Mouse (Mus musculus): Measurements from ENCODE around the gene Gse1. TPM values are rescaled to one million over a fixed set of nuclear protein-coding genes. Genes with fewer than 3 reads are reported as not detected.

Gse1 gene
- total and polyA plus RNA-seq, 3 experiments: 12.1 to 24.3 (median 21.0) TPM

- H3K36me3 ChIP-seq (ENCODE audit: control insufficient read depth, insufficient read depth, low read length): no peaks in the 10 kb centered on the region
- H3K27me3 ChIP-seq (ENCODE audit: control insufficient read depth, insufficient read depth, low read length): no peaks in the 10 kb centered on the region
- WGBS: 56% methylated on average over 7 of the region's 7 CpGs
- H3K79me2 ChIP-seq (replicated peaks; ENCODE audit: control insufficient read depth, insufficient read depth, low read length): no peaks in the 10 kb centered on the region
- no peak overlapping the region; the same call in 1 of the 2 replicates for H3K27ac ChIP-seq
- H3K4me3 ChIP-seq: no peak overlapping the region
- H3K4me1 ChIP-seq (ENCODE audit: control insufficient read depth, insufficient read depth, low read length): peaks cover 16% of the 10 kb centered on the region
- TF ChIP-seq CTCF (IDR thresholded peaks at IDR 0.05): peak; percentile 12; the same call in 1 of the 2 replicates
- no peak for TF ChIP-seq POLR2A (IDR thresholded peaks at IDR 0.05; ENCODE audit: insufficient read depth, low read depth, low read length)
- TF ChIP-seq EP300 (IDR thresholded peaks at IDR 0.05; ENCODE audit: insufficient read depth, low read depth, low read length): no peak
- DNase-seq: no peak
- no peak overlapping the region for H3K9ac ChIP-seq (ENCODE audit: low read depth, low read length)
- intact Hi-C loops (cut with DNase I): no loop called here
Measured at GRCm38 (mm10) chr8:120423576-120423975, 195.3 kb downstream of the Gse1 start.

DNA sequence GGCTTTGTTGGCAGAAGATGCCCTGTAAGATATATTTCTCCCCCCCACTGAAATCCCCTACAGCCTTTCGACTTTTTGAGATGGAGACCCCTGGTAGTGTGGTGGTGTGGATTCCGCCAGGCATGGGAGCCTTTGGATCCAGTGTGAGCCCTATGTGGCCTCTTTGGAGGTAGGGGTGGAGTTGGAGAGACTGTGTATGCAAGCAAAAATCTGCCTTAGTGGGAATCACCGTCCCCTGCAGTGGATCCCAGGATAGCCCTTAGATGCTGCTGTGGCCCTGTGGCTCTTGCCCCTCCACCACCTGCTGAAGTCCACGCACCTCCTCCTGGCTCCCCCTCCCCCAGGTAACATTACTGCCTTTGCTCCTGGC, 196.6 kb downstream of the Gse1 start:
- TF ChIP-seq EP300 (IDR thresholded peaks at IDR 0.05; ENCODE audit: insufficient read depth, low read depth, low read length) (no peak), POLR2A (IDR thresholded peaks at IDR 0.05; ENCODE audit: insufficient read depth, low read depth, low read length) (no peak), CTCF (IDR thresholded peaks at IDR 0.05) (no peak)
- H3K79me2 ChIP-seq (replicated peaks; ENCODE audit: control insufficient read depth, insufficient read depth, low read length): no peaks in the 10 kb centered on the region
- peaks cover 16% of the 10 kb centered on the region for H3K4me1 ChIP-seq (ENCODE audit: control insufficient read depth, insufficient read depth, low read length)
- no peak overlapping the region for H3K9ac ChIP-seq (ENCODE audit: low read depth, low read length)
- 84% methylated on average over 4 of the region's 4 CpGs for WGBS
- DNase-seq: no peak
- intact Hi-C loops (cut with DNase I): no loop called here
- H3K36me3 ChIP-seq (ENCODE audit: control insufficient read depth, insufficient read depth, low read length): no peaks in the 10 kb centered on the region
- no peak overlapping the region for H3K4me3 ChIP-seq
- no peaks in the 10 kb centered on the region for H3K27me3 ChIP-seq (ENCODE audit: control insufficient read depth, insufficient read depth, low read length)
- H3K27ac ChIP-seq: no peak overlapping the region

DNA sequence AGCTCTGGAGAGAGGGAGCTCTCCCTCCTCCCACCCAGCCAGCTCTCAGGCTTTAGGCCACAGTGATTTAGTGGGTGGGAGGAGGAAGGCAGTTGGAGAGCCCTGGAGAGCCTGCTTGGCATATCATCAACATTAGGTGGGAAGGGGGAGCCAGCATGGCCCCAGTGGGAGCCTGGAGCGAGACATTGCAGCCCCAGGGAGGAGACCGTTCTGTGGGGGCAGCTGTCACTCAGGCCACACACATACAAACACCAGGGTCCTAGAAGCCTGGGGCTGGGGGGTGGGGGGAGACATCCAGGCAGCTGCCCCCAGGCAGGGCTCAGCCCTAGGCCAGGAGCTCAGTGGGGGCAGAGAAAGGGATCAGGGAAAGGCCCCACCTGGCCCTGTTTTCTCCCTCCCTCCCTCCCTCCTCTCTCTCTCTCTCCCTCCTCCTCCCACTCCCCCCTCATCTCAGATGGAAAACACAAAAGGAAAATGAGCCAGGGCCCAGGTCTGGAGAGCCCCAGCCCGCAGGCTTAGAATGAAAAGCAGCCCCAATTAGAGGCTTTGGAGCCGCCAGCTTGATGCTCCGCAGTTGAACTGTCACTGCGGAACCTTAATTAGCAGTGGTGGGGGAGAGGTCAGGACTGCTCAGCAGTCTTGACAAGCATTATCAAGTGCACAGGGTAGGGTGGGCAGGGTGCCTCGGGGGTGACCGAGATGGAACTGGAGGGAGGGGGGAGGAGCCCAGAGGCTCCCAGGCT, 197.1 kb downstream of the Gse1 start:
- Histone ChIP-seq H3K4me3 (no peak overlapping the region), H3K4me1 (ENCODE audit: control insufficient read depth, insufficient read depth, low read length) (peaks cover 16% of the 10 kb centered on the region), H3K9ac (ENCODE audit: low read depth, low read length) (no peak overlapping the region), H3K27ac (no peak overlapping the region), H3K36me3 (ENCODE audit: control insufficient read depth, insufficient read depth, low read length) (no peaks in the 10 kb centered on the region), H3K27me3 (ENCODE audit: control insufficient read depth, insufficient read depth, low read length) (no peaks in the 10 kb centered on the region), H3K79me2 (replicated peaks; ENCODE audit: control insufficient read depth, insufficient read depth, low read length) (no peaks in the 10 kb centered on the region)
- DNase-seq: no peak
- WGBS: 60% methylated on average over 8 of the region's 8 CpGs
- no peak for TF ChIP-seq EP300 (IDR thresholded peaks at IDR 0.05; ENCODE audit: insufficient read depth, low read depth, low read length)
- no peak for TF ChIP-seq POLR2A (IDR thresholded peaks at IDR 0.05; ENCODE audit: insufficient read depth, low read depth, low read length)
- TF ChIP-seq CTCF (IDR thresholded peaks at IDR 0.05): no peak
- intact Hi-C loops (cut with DNase I): no loop called here

GRCm38 (mm10) chr8:120426105-120426504, 197.8 kb downstream of the Gse1 start:
- Histone ChIP-seq H3K79me2 (replicated peaks; ENCODE audit: control insufficient read depth, insufficient read depth, low read length) (no peaks in the 10 kb centered on the region), H3K36me3 (ENCODE audit: control insufficient read depth, insufficient read depth, low read length) (no peaks in the 10 kb centered on the region), H3K27me3 (ENCODE audit: control insufficient read depth, insufficient read depth, low read length) (no peaks in the 10 kb centered on the region), H3K4me1 (ENCODE audit: control insufficient read depth, insufficient read depth, low read length) (peaks cover 14% of the 10 kb centered on the region), H3K4me3 (no peak overlapping the region), H3K27ac (no peak overlapping the region), H3K9ac (ENCODE audit: low read depth, low read length) (no peak overlapping the region)
- DNase-seq: no peak
- intact Hi-C loops (cut with DNase I): no loop called here
- 57% methylated on average over 1 of the region's 1 CpGs for WGBS
- TF ChIP-seq CTCF (IDR thresholded peaks at IDR 0.05): no peak
- no peak for TF ChIP-seq POLR2A (IDR thresholded peaks at IDR 0.05; ENCODE audit: insufficient read depth, low read depth, low read length)

DNA sequence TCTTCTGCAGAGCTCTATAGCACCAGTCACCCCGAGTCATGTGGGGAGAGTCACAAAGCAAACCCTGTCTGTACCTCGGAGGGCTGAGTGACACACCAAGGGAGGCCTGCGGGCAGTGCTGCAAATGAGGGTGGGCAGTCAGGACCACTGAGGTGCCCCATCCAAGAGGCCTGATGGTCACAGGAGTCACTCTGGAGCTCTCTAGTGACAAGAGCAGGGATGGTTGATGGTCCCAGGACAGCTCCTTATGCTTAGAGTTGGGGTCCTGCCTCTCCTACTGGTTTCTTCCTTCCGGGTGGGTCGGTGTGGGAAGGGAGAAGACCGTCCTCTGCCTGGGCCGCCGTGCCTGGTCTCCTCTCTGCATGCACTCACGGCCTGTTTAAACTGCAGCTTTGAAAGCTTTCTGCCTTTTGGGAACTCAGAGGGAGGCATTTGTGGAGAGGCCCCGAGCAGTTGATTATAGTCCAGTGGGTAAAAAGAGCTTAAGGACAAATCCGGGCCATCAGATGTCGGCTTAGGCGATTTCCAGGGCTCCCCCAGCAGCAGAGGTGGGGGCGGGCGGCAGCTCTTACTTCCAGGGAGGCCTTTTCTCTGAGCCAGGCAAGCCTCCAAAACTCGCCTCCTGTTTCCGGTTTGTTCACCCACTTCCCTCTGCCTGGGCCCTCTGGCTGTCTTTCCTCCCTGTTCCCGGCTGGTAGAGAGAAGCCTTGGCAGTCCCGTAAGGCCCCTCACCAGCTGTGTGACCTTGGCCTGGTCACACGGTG, 198.5 kb downstream of the Gse1 start:
- TF ChIP-seq POLR2A (IDR thresholded peaks at IDR 0.05; ENCODE audit: insufficient read depth, low read depth, low read length): no peak
- no peak overlapping the region for H3K4me3 ChIP-seq
- WGBS: 39% methylated on average over 20 of the region's 20 CpGs
- no peaks in the 10 kb centered on the region for H3K36me3 ChIP-seq (ENCODE audit: control insufficient read depth, insufficient read depth, low read length)
- H3K27ac ChIP-seq: no peak overlapping the region
- no peak overlapping the region for H3K9ac ChIP-seq (ENCODE audit: low read depth, low read length)
- intact Hi-C loops (cut with DNase I): no loop called here
- H3K4me1 ChIP-seq (ENCODE audit: control insufficient read depth, insufficient read depth, low read length): peaks cover 12% of the 10 kb centered on the region
- H3K79me2 ChIP-seq (replicated peaks; ENCODE audit: control insufficient read depth, insufficient read depth, low read length): no peaks in the 10 kb centered on the region
- DNase-seq: peak; percentile 56 to 62
- no peaks in the 10 kb centered on the region for H3K27me3 ChIP-seq (ENCODE audit: control insufficient read depth, insufficient read depth, low read length)

DNA sequence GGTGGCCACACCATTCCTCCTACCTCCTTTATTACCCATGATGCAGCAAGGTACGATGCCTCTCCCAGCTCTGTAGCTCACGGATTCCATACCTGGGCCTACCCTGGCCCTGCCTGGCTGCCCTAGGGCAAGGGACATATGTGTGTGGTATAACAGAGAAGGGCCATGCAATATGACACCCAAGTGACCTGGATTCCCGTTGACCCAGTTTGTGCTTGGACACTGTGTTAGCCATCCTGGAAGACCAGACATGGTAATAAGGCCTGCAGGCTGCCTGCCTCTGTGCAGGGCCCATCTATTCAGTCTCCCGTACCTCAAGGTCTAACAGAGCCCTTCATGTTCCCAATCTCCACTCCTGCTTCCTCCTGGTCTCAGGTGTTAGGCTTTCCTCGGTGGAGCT, 200.2 kb downstream of the Gse1 start:
- Histone ChIP-seq H3K4me3 (no peak overlapping the region), H3K79me2 (replicated peaks; ENCODE audit: control insufficient read depth, insufficient read depth, low read length) (no peaks in the 10 kb centered on the region), H3K36me3 (ENCODE audit: control insufficient read depth, insufficient read depth, low read length) (no peaks in the 10 kb centered on the region), H3K27me3 (ENCODE audit: control insufficient read depth, insufficient read depth, low read length) (no peaks in the 10 kb centered on the region), H3K9ac (ENCODE audit: low read depth, low read length) (no peak overlapping the region), H3K27ac (no peak overlapping the region), H3K4me1 (ENCODE audit: control insufficient read depth, insufficient read depth, low read length) (peaks cover 10% of the 10 kb centered on the region)
- DNase-seq: no peak
- intact Hi-C loops (cut with DNase I): no loop called here
- WGBS: 93% methylated on average over 5 of the region's 5 CpGs
- no peak for TF ChIP-seq POLR2A (IDR thresholded peaks at IDR 0.05; ENCODE audit: insufficient read depth, low read depth, low read length)

Measured in heart, adult 2 months (tissue).